ENCODE assay signal across 7 mouse cellular contexts in the genomic region with DNA sequence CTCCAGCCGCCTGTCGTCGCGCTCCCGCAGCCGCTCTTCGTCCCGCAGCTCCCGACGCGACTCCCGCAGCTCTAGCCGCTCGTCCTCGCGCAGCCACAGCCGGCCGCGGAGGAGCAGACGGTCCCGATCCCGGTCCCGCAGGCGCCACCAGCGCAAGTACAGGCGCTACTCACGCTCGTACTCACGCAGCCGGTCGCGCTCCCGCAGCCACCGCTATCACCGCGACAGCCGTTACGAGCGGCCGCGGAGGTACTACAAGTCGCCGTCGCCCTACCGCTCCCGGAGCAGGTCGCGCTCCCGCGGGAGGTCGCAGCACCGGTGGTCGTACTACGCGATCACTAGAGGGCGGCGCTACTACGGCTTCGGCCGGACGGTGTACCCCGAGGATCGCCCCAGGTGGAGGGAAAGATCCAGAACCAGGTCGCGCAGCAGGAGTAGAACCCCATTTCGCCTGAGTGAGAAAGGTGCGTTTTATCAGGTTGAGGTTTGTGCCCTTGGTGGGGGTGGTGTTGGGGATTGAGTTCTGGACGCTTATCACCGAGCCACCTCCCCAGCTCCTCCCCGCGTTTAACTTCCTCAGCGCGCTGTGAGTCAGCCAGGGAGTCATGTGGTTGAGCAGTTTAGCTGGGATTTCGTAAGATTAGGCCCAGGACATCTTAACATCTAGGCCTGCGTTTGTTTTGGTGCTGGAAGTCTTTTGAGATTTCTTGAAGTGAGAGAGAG. TPM values are rescaled to one million over a fixed set of nuclear protein-coding genes. Genes with fewer than 3 reads are reported as not detected.
DNase-seq lines count a peak whose midpoint lies in the region; ATAC-seq lines count a peak whose summit lies in the region.

No protein-coding gene starts in this region.

- peaks cover 34% of the 10 kb centered on the region for H3K36me3 ChIP-seq in forebrain, embryonic 15.5 days
- H3K36me3 ChIP-seq in limb, embryonic 11.5 days (ENCODE audit: control insufficient read depth, insufficient read depth, low read length) = peaks cover 14% of the 10 kb centered on the region
- H3K36me3 ChIP-seq in midbrain, embryonic 11.5 days (ENCODE audit: control insufficient read depth, insufficient read depth, low read length) = peaks cover 19% of the 10 kb centered on the region

- under 1% methylated on average over 75 of the region's 75 CpGs for WGBS in forebrain, embryonic 15.5 days
- WGBS in limb, embryonic 11.5 days = under 1% methylated on average over 75 of the region's 75 CpGs
- under 1% methylated on average over 75 of the region's 75 CpGs for WGBS in midbrain, embryonic 11.5 days

- peak overlapping the region; percentile 94 for H3K9ac ChIP-seq in forebrain, embryonic 15.5 days (replicated peaks)
- H3K9ac ChIP-seq in limb, embryonic 11.5 days (ENCODE audit: low read length) = peak overlapping the region; percentile 95
- peak overlapping the region; percentile 96 for H3K9ac ChIP-seq in midbrain, embryonic 11.5 days (ENCODE audit: low read length)

- H3K27me3 ChIP-seq in forebrain, embryonic 15.5 days = no peaks in the 10 kb centered on the region
- H3K27me3 ChIP-seq in limb, embryonic 11.5 days (ENCODE audit: control insufficient read depth, insufficient read depth, low read length) = no peaks in the 10 kb centered on the region
- H3K27me3 ChIP-seq in midbrain, embryonic 11.5 days (ENCODE audit: control insufficient read depth, insufficient read depth, low read length) = no peaks in the 10 kb centered on the region

- H3K9me3 ChIP-seq in forebrain, embryonic 15.5 days = no peaks in the 10 kb centered on the region
- H3K9me3 ChIP-seq in limb, embryonic 11.5 days (ENCODE audit: control insufficient read depth, low read length) = no peaks in the 10 kb centered on the region
- no peaks in the 10 kb centered on the region for H3K9me3 ChIP-seq in midbrain, embryonic 11.5 days (ENCODE audit: control insufficient read depth, low read length)

- ATAC-seq in forebrain, embryonic 15.5 days (replicated peaks) = peak; percentile 3; the same call in 1 of the 2 replicates
- 0 out of 2 replicates have a peak, but pooled peaks have one; percentile 7 for ATAC-seq in limb, embryonic 11.5 days (ENCODE audit: insufficient number of reproducible peaks, low FRiP score, low TSS enrichment, low read depth)
- peak; percentile 11 for ATAC-seq in midbrain, embryonic 11.5 days (ENCODE audit: low FRiP score)

- peak; percentile 89 for DNase-seq in NIH3T3 (ENCODE audit: low read depth)
- DNase-seq in c-Kit-positive CD71-positive TER-119-negative erythroid progenitor cells, embryonic 14.5 days (ENCODE audit: low read depth) = peak; percentile 89
- peak; percentile 73 for DNase-seq in heart, postnatal 4 days
- DNase-seq in limb, embryonic 11.5 days (ENCODE audit: low spot score) = peak; percentile 63
- DNase-seq in midbrain, embryonic 11.5 days (ENCODE audit: low spot score, missing footprints) = peak; percentile 92
- DNase-seq in skeletal muscle tissue, adult 2 months (ENCODE audit: low read depth, low spot score) = peak; percentile 88

- peak overlapping the region; percentile 94 for H3K27ac ChIP-seq in forebrain, embryonic 15.5 days (replicated peaks)
- H3K27ac ChIP-seq in limb, embryonic 11.5 days (replicated peaks; ENCODE audit: low read depth, low read length) = peak overlapping the region; percentile 88
- peak overlapping the region; percentile 89 for H3K27ac ChIP-seq in midbrain, embryonic 11.5 days (ENCODE audit: low read depth, low read length)

- peak overlapping the region; percentile 95 for H3K4me3 ChIP-seq in forebrain, embryonic 15.5 days
- H3K4me3 ChIP-seq in limb, embryonic 11.5 days (ENCODE audit: low read depth, low read length) = peak overlapping the region; percentile 99
- peak overlapping the region; percentile 100 for H3K4me3 ChIP-seq in midbrain, embryonic 11.5 days (ENCODE audit: low read depth, low read length)

- peaks cover 30% of the 10 kb centered on the region for H3K4me1 ChIP-seq in forebrain, embryonic 15.5 days
- peaks cover 4% of the 10 kb centered on the region; the same call in 1 of the 2 replicates for H3K4me1 ChIP-seq in limb, embryonic 11.5 days (ENCODE audit: control insufficient read depth, insufficient read depth, low read length)
- peaks cover 9% of the 10 kb centered on the region for H3K4me1 ChIP-seq in midbrain, embryonic 11.5 days (ENCODE audit: control insufficient read depth, insufficient read depth, low read length)

- H3K4me2 ChIP-seq in forebrain, embryonic 15.5 days (replicated peaks) = peak overlapping the region; percentile 77
- H3K4me2 ChIP-seq in limb, embryonic 11.5 days (ENCODE audit: low read depth, severe bottlenecking) = peak overlapping the region; percentile 87
- peak overlapping the region; percentile 94 for H3K4me2 ChIP-seq in midbrain, embryonic 11.5 days

RNA-seq across cellular contexts. Expression of gene Rsrp1, which starts 0.8 kb away (rescaled TPM):
- polyA plus RNA-seq in forebrain, embryonic 15.5 days (2015; fragmentation: Nextera tagmentation; extraction: Ambion mirVana) = 555 and 574 TPM in 2 replicates
- total RNA-seq in heart, postnatal 4 days (2021) = 100 to 1,000 TPM; 105 to 117 TPM
- polyA plus RNA-seq in limb, embryonic 11.5 days (2014; fragmentation: Nextera tagmentation; extraction: Ambion mirVana) = 345 and 367 TPM in 2 replicates
- polyA plus RNA-seq in midbrain, embryonic 11.5 days (2014; fragmentation: Nextera tagmentation; extraction: Ambion mirVana) = 352 and 403 TPM in 2 replicates

RNA-seq across cellular contexts. Expression of gene Syf2, which starts 6.5 kb away (rescaled TPM):
- polyA plus RNA-seq in forebrain, embryonic 15.5 days (2015; fragmentation: Nextera tagmentation; extraction: Ambion mirVana) = 75.1 and 77.3 TPM in 2 replicates
- 10 to 100 TPM; 40.2 to 41.9 TPM for total RNA-seq in heart, postnatal 4 days (2021)
- 69.8 and 75.6 TPM in 2 replicates for polyA plus RNA-seq in limb, embryonic 11.5 days (2014; fragmentation: Nextera tagmentation; extraction: Ambion mirVana)
- polyA plus RNA-seq in midbrain, embryonic 11.5 days (2014; fragmentation: Nextera tagmentation; extraction: Ambion mirVana) = 76.7 and 79.4 TPM in 2 replicates

RNA-seq across cellular contexts. Expression of gene Tmem50a, which starts 9.4 kb away (rescaled TPM):
- 193 and 194 TPM in 2 replicates for polyA plus RNA-seq in forebrain, embryonic 15.5 days (2015; fragmentation: Nextera tagmentation; extraction: Ambion mirVana)
- total RNA-seq in heart, postnatal 4 days (2021) = 10 to 100 TPM; 73.2 to 74.5 TPM
- polyA plus RNA-seq in limb, embryonic 11.5 days (2014; fragmentation: Nextera tagmentation; extraction: Ambion mirVana) = 145 and 154 TPM in 2 replicates
- polyA plus RNA-seq in midbrain, embryonic 11.5 days (2014; fragmentation: Nextera tagmentation; extraction: Ambion mirVana) = 156 TPM in 2 replicates

RNA-seq across cellular contexts. Expression of gene Rhd, which starts 59.8 kb away (rescaled TPM):
- 0.41 and 0.47 TPM in 2 replicates for polyA plus RNA-seq in forebrain, embryonic 15.5 days (2015; fragmentation: Nextera tagmentation; extraction: Ambion mirVana)
- 1 to 10 TPM; 4.7 to 5.4 TPM for total RNA-seq in heart, postnatal 4 days (2021)
- polyA plus RNA-seq in limb, embryonic 11.5 days (2014; fragmentation: Nextera tagmentation; extraction: Ambion mirVana) = 12.6 and 14.8 TPM in 2 replicates
- 19.2 and 21.3 TPM in 2 replicates for polyA plus RNA-seq in midbrain, embryonic 11.5 days (2014; fragmentation: Nextera tagmentation; extraction: Ambion mirVana)

Comparison
In these comparisons a context has a peak if more than half of its experiments do, and no peak if none do; other contexts are left out.
1. Peak in every context shown above with its lines: DNase-seq, ATAC-seq, H3K4me3 ChIP-seq and H3K27ac ChIP-seq.